Mouse (Mus musculus): ENCODE measurements around the gene Dgat2.

DNA sequence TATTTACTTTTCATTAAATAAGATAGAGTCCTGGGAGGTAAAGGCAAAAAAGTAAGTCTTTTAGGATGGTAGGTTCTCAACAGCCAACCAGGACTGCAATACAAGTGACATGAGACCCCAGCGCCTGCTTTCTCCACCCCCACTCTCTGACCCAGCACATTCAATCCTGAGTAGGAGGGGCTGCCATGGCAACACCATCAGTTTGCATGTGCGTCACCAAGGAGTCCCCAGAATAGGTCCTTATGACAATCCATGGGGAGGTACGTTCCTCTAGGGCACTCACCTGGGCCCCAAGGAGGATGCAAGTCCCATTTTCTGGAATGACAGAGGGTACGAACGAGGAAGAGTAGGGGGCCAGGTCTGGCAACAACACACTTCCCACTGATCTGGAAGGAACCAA lies 5.1 kb downstream of the Dgat2 start:
- no peak for TF ChIP-seq CTCF (IDR thresholded peaks at IDR 0.05; ENCODE audit: extremely low read depth, insufficient read depth, low read length)
- no peak for TF ChIP-seq POLR2A (IDR thresholded peaks at IDR 0.05; ENCODE audit: extremely low read depth, insufficient read depth, low read length)
